Mouse (Mus musculus) cerebellum, postnatal 10 days (tissue): ENCODE measurements around the gene Gm21885.
"Not testable (repeated sequence)": the region's sequence is repeated elsewhere in the genome, so short reads cannot be mapped to it uniquely, and the experiment has no call there.

Source experiments
- DNase-seq, 2 experiments: peaks; one replicate each; pipeline ENCODE4 v3.0.0; 2021; ENCODE audit warnings: mixed read lengths in 2 of 2

Gm21885 gene

DNA sequence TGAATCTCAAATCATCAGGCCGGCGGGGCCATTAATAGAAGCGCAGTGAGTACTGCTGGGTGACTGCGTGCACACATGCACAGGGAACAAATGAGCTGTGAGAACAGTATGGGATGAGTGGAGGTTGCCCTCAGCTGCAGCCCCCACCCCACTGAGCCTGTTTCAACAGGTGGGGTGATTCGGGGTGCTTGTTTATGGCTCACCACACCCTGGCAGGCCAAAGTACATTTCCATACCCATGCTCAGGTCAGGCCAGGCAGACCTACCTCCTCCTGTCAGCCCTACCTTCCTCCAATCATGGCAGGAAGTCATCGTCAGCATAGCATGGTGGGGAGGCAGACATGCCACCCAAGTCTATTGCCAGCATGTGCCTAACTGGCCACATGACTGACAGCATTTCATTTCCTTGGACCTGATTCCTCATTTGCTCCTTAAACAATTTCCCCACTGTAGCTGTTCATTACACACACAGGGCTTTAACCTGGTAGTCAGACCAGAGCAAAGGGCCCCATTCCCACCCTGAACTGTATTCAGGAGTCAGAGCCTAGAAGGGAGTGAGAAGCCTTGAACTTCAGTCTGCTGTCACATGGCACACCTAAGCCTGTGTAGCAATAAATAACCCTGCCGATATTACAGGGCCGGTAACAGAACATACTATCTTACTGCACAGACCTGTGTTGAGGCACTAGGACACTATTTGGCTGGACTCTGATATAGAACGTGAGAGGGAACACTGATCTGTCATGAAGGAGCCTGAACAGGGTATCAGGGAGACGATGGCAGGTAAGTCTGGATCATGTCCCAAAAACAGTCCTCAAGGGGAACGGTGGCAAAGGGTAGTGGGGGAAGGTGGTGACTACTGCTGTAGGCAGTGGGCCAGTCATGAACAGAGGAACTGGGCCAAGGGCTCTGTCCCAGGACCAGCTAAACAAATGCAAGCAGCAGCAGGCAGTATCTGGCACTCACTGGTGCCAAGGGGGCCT lies at the start of gene Gm21885:
TSS of gene Gm21885 (plus strand) at position 675 of the 983 bp plus-strand sequence.
- peak; percentile 63 to 71 for DNase-seq

DNA sequence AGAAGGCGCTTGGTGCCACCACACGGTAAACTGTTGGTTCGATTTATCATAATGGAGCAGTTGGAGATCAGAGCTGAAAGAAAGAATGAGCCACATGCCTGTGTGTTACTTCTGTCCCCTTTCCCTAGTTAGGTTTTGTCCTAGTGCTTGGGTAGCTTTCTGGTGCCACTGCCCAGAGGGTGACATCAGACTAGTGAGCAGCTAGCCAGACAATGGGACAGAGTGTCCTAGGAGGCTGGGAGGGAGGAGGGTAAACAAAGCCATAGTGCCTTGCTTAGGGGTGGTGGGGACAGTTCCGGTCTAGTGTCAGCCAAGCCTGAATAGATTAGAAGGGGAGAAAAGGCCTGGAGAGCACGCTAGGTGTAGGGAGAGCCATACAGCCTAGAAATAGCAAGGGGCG lies 48.3 kb upstream of the Gm21885 start:
- no peak for DNase-seq

DNA sequence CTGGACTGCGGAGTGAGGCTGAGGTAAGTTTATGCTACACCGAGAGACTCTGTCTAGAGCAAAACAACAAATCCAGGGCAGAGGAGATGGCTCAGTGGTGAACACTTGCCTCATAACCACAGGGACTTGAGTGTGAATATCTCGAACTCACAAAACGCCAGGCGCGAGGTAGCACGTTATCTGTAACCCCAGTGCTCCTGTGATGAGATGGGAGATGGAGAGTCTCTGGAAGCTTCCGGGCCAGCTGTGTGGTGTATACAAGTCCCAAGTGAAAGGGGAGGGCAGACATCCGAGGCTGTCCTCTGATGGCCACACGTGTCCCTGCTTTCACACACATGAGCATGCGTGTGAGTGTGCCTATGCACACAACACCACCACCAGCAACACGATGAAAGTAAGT lies 47.3 kb upstream of the Gm21885 start:
- no peak for DNase-seq

DNA sequence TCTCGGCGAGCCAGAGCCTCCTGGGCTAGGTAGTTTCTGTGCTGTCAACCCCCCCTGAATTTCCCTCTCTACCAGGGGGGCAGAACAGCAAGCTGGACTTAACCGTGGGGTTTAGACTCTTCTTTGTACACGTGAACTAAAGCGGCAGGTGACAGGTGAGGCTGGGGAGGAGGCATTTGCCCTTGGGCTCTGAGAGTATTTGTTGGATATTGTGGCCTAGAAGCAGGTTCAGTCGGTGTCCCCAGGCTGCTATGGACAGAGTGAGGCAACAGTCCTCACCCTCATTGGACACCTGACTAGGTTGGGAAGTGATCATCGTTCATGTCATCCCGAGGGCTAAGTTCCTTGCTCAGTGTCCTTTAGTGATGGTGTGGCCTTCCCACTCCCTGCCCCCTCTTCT lies 46.8 kb upstream of the Gm21885 start:
- DNase-seq, result no peak

DNA sequence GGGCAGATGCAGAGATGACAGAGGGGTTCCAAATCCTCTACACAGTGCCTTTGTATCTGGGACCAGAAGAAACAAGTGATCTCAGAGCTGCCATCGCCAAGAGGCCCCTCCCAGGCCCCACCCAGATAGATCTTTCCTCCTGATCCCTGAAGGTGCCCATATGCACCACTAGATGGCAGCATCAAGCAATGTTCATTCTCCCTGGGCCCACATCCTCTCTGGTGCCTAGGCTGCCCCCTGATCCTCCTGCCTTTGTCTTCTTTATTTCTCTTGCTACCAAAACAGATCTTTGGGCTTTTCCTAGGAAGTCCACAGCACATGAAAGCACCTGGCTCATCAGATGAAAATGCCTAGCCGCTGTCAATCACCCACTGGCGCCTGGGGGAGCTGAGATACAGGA lies 45.6 kb upstream of the Gm21885 start:
- DNase-seq, result peak; percentile 87 to 89

DNA sequence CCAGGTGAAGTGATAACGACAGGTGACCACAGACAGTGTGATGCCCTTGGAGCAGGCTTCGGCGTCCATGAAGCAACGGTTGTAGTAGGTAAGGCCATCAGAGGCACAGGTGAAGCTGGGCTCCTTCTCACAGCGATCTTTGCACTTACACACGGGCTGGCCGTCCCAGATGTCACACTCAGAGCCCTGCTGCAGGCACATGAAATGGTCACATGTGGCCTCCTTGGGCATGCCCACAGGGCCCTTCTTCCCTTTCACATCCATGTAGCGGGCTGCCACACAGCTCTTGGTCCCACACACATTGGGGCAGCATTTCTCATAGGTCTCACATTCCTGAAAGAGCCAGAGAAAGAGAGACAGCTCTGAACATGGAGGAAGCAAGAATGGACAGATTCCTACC lies 42.9 kb upstream of the Gm21885 start:
- no peak for DNase-seq

DNA sequence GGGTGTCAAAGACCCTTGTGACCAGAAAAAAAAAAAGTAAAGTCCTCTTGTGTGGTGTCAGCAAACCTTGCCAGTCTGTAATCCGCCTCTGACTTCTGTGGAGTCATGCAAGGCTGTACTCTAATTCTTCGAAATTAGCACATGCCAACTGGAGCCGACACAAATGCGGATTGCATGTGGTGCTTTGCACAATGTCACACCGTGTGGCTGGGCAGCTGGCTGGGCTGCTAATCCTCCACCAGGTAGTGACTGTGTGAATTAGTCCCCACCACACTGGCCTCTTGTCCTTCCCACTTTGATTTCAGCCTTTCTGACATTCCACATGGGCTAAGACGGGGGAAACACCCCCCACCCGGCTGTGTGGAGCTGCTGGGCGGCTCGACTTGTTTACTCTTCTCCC lies 42.0 kb upstream of the Gm21885 start:
- peak; percentile 58 to 61 for DNase-seq

DNA sequence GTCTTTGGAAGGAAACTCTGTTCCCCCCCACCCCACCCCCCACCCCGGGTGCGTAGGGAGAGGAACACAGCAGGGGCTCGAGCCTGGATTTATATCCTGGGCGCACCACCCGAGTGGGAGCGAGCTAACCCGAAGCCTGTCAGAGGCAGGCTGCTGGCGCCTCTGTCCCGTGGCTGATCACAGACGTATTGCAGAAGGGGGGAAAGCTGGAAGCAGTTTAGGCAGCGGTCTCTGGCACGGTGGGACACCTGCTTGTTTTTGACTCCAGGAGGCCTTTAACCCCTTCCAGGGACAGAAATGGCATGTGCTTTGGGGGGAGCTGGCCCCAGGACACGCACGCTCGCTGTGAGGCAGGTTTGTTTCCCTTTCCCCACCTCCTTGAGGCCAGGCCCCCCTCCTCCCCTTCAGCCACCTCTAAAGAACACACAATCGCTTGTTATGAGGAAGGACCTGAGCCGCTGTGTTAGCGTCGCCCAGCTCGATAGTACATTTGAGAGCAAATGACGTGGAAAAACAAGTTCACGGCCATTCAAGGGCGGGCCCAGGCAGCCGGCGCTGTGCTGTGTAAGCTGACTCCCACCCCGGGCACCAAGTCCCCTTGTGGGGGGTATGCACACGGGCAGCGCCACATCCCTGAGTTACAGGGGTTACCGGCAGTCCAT lies 38.8 kb upstream of the Gm21885 start:
- DNase-seq, result peak; percentile 35 to 37

DNA sequence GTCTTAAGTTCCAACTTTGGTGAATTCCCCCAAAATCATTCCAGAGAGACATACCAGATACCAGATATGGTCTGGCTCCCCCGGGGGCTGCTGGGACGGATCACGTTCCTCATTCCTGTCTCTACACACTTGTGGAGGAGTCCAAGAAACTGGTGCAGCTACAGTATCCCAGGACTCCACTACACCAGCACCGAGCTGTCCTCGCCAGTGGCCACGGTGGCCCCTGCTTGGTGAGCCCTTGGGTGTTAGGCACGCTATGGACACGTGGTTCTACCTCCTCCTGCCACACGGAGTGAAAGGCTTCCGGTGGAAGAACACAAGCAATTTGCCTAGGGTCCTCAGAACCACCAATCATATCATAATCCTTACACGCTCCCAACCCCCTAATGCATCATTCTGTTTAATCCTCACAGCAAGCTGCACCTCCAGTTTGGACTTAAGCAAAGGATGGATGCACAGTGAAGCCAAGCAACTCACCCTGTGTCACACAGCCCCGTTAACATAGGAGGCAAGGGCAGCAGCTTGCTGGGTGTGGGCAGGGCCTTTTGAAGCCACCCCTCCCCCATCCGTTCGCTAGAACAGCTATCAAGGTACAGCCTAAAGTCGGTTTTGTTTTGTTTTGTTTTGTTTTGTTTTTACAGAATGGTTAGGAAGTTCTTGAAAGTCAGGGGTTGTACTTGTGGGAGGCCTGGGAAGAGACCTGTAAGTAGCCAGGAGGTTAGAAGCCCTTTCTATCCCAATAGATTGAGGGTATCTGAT lies 38.1 kb upstream of the Gm21885 start:
- DNase-seq, result peak; percentile 55 to 57

DNA sequence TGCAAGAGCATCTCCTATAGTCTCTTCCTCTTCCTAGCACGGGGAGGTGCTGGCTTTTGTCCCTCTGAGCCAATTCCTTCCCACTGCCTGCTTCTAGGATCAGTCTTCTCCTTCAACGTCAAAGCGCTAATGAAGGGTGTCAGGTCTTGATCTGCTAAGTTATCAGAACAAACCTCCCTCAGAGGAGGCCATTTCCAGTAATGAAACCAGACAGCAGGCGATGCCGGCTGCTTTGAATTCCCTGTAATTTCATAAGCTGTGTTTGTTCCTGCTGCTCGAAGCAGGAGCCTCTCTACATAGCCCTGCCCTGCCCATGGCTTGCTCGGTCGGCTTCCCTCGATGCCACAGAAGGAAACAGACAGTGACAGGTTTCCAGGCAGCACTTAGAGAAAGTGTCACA lies 37.3 kb upstream of the Gm21885 start:
- DNase-seq, result peak in 1 of 2 experiments; percentile 27

DNA sequence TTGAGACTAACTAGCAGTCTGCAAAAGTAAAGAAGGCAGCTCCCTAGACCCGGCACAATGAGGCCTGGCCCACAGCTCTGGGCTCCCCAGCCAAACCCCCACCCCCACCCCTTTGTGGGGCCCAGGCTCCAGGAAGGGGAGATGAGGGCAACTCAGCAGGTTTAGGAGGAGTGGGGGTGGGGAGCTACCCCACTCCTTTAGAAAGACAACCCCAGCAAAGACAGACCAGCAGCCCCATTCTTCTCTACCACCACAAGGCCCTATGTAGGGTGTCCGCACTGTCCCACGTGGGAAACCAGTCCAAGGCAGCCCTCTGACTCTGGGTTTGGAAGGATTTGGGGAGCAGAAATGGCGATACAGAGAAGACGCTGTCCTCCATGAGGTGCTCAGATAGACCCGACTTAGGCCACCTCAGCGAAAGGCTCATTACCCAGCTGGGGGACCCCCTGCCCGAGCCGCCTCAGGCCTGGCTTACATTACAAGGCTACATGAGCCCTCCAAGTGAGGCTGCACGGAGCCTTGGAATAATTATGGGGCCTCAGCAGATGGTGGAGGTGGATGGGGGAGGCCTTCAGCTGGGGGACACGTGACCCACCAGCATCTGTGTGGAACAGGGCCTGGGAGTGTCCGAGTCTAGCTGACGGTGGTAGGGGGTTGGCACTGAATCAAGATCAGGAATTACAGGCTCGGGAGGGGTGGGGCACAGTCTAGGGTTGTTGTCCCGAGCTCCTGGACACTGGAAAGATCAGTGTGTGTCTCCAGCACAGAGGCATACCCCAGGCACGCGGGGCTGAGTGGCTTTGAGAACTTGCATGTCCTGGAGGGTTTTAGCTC lies 35.5 kb upstream of the Gm21885 start, which contains the start of gene Wfikkn2:
TSS of gene Wfikkn2 (minus strand) at position 51 of the 834 bp plus-strand sequence.
- DNase-seq, result peak; percentile 90 to 91

DNA sequence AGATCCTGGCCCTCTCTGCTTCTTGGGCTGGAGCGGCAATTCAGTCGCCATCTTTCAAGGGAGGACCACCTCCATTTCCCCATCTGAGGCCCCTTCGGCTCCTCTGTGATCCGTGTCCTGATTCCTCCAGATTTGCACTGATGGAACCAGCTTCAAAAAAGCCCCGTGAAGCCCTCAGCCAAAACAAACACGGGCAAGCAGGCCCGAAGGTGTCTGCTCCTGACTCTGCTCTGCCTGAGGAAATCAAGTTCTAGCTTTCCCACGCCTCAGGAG lies 34.9 kb upstream of the Gm21885 start:
- no peak for DNase-seq

DNA sequence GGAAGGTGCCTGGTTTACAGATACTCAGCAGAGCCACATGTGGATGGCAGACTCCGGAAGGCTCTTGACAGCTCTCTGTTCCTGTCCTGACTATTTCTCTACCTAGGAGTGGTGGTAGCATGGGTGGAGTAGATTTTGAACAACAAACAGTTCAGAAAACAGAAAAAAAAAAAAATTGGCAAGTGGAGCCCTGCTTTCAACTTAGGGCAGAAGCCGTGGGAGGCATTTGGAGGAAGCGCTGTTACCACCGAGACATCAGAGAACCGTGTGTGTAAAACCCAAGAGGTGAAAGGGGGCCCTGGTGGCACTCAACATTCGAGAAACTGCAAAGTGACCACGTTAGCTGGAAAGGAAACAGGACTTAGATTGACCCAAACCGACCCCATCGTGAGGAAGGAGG lies 28.5 kb upstream of the Gm21885 start:
- no peak for DNase-seq

DNA sequence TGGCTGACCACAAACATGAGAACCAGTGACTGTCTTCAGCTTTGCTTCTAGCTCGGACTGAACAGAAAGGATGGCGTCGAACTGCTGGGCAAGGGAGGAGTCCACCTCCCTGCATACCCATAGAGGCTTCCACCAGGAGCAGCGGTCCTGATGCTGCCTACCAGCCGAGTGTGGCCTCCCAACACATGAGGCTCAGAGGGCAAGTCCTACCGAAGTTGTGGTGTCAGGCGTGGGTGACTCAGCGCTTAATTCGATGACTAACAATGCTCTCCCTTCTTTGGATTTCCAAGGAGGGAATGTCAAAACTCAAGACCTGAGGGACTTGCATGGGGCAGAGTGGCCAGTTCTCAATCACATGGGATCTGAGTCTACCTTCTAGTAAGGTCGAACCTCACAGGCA lies 28.0 kb upstream of the Gm21885 start:
- DNase-seq, result no peak

DNA sequence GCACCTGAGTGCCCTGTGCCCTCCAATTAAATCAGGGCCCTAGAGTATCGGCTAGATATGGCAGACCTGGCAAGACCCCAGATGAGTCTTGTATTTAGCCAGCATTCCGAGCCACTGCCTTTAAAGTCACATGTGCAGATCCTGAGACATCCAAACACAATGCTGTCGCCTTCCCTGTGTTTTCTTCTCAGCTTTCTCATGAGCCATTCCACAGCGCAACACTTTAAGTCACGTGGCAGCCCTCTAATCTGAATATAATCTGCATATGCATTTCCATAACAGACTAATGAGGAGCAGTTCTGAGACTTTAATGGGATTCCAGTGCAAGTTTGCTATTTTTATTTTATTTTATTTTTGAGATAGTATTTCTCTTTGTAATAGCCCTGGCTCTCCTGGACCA lies 25.9 kb upstream of the Gm21885 start:
- peak in 1 of 2 experiments; percentile 32 for DNase-seq

DNA sequence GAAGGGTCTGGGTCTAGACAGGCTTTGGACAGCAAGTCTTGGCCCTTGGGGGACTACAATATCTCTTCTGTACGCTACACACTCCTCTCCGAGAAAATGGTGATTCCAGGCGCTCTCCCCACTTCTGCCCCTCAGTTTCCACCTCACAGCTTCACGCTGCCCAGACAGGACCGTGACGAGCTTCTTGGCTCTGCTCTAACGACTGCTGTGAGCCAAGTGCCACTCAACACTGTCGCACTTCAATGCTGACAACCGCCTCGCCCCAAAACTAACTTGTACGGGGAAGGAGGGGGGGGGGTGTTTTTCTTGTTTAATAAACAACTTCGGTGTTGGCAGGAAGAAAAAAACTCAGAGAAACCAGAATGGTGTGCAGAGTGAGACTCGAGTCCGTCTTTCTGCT lies 23.7 kb upstream of the Gm21885 start:
- DNase-seq, result peak; percentile 26 to 52

DNA sequence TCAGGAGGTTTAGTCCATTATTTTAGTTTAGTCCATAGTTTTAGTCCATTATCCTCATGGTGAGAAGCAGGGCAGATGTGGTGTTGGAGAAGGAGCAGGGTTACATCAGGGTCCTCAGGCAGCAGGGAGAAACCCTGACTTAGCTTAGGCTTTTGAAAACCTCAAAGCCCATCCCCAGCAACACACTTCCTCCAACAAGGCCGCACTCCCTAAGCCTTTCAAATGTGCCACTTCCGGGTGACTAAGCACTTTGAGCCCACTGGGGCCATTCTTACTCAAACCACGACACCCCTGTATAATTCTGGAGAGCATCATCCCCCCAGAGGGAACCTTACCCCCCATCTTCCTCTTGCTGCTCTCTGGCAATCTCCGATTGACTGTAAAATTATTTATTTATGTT lies 21.9 kb upstream of the Gm21885 start:
- DNase-seq, result no peak

DNA sequence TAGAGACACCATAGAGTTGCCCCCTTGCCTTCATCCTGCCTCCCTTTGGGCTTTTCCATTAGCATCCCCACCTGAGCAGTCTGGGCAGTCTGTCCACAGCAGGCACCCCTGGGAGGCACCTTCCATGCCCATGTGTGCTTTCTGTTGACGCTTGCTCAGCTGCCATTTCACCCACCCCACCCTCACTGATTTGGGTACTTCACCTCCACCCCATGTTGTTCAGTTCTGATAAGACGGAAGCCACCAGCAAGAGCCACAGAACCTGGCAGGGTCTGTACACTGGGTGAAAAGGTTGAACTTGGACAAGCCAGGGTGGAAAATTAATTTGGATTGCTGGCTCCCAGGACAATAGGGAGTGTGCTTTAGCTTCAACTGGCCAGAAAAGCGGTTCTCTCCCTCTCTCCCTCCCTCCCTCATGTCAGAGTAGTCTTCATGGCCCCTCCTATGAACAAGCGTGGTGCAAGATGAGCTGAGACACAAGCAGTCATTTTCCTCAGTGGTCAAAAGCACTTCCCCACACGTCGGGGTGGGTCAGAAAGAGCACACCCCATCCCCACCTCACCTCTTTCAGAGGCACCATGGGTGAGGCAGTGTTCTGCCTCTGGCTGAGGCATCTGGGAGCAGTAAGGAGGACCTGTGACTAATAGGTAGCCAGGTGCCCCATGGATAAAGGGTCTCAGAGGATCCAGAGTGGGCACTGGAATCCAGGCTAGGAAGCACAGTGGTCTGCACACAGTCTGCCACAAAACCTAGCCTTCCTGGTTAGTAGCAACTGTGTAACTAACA lies 19.9 kb upstream of the Gm21885 start:
- DNase-seq, result no peak

DNA sequence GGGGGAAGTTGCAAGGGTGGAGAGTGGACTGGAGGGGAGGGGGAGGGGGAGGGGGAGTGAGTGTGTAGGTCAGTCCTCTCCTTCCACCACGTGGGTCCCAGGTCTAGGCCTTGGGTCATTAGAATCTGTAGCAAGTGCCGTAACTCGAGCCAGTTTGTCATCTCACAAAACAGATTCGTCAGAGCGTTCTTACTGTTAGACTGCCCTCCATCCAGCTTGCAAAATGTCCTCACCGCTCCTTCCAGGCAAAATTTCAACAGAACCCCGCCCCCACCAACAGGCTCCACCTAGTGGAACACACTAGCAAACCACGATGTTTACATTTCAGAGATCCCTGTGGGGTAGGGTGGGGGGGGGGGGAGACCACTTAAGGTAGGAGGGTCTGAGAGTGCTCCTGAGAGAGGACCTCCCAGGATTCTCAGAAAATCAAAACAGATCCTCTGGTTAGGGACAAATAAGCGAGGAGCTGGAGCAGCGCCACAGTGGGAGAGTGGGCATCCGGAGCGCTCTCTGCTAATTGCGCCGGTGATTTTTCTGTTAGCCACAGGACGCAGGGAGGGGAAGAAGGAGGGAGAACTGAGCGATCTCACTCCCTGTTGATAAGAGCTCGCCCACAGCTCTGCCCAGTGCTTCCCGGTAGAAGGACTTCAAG lies 16.4 kb upstream of the Gm21885 start:
- DNase-seq, result peak; percentile 86 to 92

DNA sequence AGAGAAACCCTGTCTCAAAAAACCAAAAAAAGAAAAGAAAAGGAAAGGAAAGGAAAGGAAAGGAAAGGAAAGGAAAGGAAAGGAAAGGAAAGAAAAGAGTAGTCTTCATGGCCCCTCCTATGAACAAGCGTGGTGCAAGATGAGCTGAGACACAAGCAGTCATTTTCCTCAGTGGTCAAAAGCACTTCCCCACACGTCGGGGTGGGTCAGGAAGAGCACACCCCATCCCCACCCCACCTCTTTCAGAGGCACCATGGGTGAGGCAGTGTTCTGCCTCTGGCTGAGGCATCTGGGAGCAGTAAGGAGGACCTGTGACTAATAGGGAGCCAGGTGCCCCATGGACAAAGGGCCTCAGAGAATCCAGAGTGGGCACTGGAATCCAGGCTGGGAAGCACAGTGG lies 15.5 kb upstream of the Gm21885 start:
- not testable (repeated sequence) for DNase-seq

DNA sequence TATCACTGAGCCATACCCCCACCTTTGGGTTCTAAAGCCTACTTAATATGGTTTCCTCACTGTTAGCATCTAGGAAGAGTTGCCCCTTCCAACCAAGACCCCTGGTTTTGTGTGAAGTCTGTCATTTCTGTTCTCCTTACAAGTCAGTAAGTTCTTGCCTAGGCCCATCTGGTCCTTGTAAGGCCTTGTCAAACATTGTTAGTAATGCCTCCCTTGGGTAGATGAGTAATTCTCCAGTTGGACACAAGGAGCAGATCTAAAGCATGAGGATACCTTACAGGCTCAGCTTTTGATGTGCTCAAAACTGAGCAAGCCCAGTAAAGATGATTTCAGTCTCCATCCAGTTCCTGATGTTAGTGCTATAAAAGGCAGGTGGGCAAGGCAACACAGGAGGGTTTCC lies 12.9 kb upstream of the Gm21885 start:
- DNase-seq, result no peak
